Mouse (Mus musculus) bone marrow macrophage, adult 2 months (primary cell): ENCODE data around the gene Trip10. TPM values are rescaled to one million over a fixed set of nuclear protein-coding genes. Genes with fewer than 3 reads are reported as not detected.

Experiments used
- H3K27ac ChIP-seq: 2 replicates; pipeline ENCODE4 v1.5.1; 2012; ENCODE audit warnings: low read depth, low read length; ENCODE audit not compliant: insufficient read depth
- H3K4me1 ChIP-seq: 2 replicates; pipeline ENCODE4 v1.6.1; 2012; ENCODE audit warnings: low read length; ENCODE audit not compliant: control insufficient read depth, insufficient read depth
- H3K4me3 ChIP-seq: 2 replicates; pipeline ENCODE4 v1.5.1; 2012; ENCODE audit warnings: mild to moderate bottlenecking, low read length, moderate library complexity; ENCODE audit not compliant: insufficient read depth
- CTCF ChIP-seq: IDR thresholded peaks from 2 replicates; pipeline ENCODE4 v1.5.1; 2012; ENCODE audit warnings: low read depth, mild to moderate bottlenecking, low read length, moderate library complexity
- POLR2A ChIP-seq: IDR thresholded peaks from 2 replicates; pipeline ENCODE4 v1.6.1; 2012; ENCODE audit warnings: mild to moderate bottlenecking, low read depth, low read length, borderline replicate concordance
- polyA plus RNA-seq: library from polyadenylated mRNA; stranded (reverse); fragments of >200 nt; gene quantifications from 2 replicates; pipeline ENCODE4 v1.2.4, GENCODE M21; 2012; ENCODE audit not compliant: missing spikeins, insufficient read depth, insufficient read length

The Trip10 gene
- polyA plus RNA-seq, 1 experiment, result 24.6 TPM

DNA sequence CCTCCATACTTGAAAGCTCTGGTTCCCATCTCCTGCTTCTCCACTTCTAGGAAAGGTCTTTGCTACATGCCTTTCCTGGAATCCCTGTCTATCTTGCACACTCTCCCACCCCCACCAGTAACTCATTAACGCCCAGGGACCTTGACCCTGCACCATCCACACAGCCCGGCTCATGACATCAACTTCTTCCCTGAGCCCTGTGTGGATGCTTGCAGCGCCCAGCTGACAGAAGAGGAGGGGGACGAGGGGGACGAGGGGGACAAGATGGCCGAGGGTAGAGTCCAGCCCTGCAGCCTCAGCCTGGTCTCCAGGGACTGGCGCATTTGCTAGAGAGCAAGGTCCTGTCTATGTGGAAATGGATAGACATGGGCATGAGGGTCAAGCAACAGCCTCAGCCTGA lies 16.2 kb upstream of the Trip10 start:
- Histone ChIP-seq H3K4me1 (peaks cover 39% of the 10 kb centered on the region), H3K4me3 (no peak overlapping the region), H3K27ac (no peak overlapping the region)
- TF ChIP-seq CTCF, result no peak
- no peak for TF ChIP-seq POLR2A

DNA sequence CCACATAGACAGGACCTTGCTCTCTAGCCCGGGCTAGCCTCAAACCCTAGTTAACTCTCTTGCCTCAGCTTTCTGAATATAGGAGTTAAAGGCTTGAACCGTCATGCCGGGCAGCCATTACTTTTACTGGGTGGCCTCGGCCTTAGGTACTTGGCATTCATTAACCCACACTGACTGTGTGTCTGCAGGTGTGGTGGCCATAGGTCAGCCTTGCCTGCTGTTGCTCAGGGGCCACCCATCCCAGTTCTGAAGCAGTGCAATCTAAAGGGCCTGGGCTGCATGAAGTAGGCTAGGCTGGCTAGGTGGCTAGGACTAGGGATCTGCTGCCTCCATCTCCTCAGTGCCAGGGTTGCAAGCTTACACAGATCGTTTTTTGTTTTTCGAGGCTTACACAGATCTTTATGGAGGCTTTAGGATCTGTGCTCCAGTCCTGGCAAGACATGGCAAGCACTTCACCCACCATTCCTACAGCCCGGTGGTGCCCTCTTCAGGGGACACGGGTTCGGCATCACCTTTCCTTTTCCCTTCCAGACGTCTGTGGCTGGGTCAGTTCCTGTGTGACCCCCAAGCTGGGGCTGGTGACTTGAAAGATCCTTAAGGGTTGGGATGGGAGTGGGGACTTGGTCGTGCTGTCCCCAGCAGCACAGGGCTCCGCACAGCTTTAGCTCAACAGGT lies 14.9 kb upstream of the Trip10 start:
- Histone ChIP-seq H3K4me3 (no peak overlapping the region), H3K27ac (no peak overlapping the region), H3K4me1 (peaks cover 35% of the 10 kb centered on the region)
- no peak for TF ChIP-seq POLR2A
- no peak for TF ChIP-seq CTCF

DNA sequence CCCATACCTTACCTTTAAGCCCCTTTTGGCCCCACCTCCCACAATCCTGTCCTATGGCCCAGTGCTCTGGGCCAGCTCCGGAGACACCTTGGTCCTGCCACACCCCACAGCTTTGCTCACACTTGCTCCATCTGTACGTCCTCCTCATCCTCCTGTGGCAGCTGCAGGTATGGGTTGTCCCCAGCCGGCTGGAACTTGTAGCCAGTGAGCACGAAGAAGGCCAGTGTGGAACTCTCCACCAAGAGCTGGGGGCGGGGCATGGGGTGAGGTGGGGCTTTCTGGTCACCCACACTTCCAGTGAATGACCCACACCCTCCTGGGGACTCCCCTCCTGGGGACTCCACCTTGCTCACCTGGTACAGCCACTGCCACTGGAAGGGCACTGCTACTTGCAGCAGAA lies 13.5 kb upstream of the Trip10 start:
- no peak overlapping the region for H3K4me3 ChIP-seq

DNA sequence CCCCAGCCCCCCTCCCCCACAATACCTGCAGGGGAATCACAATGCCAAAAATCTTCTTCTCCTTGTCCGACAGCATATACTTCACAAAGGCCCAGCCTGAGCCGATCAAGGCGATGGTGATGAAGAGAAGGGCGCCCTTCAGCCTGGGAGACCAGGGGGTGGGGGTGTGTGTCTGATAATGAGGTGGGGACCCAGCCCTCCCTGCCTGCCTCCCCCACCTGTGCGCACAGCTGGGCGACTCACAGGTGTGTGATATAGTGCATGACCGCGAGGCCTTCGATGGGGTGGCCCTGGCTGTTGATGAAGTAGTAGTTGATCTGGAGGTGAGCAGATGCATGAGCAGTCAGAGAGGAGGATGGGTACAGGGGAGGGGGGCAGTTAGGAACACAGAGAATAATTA lies 12.1 kb upstream of the Trip10 start:
- no peak for TF ChIP-seq POLR2A
- TF ChIP-seq CTCF, result no peak
- H3K27ac ChIP-seq, result no peak overlapping the region
- peaks cover 10% of the 10 kb centered on the region for H3K4me1 ChIP-seq
- H3K4me3 ChIP-seq, result no peak overlapping the region

More for the DNA sequence above, 13.5 kb upstream of the Trip10 start:
- no peak overlapping the region for H3K27ac ChIP-seq
- H3K4me1 ChIP-seq, result peaks cover 23% of the 10 kb centered on the region
- TF ChIP-seq POLR2A (no peak), CTCF (no peak)

DNA sequence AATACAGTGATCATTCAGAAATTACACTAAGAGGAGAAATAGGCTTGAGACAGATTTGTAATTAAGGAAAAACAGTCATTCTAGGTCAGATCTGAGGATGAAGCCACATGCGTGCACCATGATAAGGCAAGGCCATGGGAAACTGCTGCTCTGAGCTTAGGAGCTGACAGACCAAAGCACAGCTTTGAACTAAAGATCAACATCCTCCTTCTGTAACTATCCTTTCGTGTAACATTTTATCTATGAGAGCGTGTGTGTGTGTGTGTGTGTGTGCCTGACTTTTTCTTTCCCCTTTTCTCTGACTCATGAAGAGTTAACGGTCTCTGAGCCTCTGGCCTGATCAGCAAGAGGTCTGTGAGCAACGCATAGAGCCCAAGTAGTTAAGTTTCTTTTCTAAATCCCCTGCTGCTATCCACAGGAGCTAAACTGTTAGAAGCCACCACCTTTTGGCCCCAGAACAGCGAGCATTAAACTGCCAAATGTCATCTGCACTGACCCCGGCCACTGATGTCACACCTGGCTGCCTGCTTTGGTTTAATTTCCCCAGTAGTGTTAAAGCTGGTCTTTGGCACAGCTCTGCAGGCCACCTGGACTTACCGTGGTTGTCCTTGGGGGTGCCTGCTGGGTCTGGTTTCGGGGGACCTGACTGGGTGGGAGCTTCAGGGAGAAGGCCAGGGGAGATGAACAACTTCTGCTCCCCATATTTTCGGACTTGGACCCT lies 5.4 kb upstream of the Trip10 start:
- H3K4me1 ChIP-seq, result peaks cover 13% of the 10 kb centered on the region
- no peak overlapping the region for H3K4me3 ChIP-seq
- TF ChIP-seq POLR2A (no peak), CTCF (no peak)
- no peak overlapping the region for H3K27ac ChIP-seq

DNA sequence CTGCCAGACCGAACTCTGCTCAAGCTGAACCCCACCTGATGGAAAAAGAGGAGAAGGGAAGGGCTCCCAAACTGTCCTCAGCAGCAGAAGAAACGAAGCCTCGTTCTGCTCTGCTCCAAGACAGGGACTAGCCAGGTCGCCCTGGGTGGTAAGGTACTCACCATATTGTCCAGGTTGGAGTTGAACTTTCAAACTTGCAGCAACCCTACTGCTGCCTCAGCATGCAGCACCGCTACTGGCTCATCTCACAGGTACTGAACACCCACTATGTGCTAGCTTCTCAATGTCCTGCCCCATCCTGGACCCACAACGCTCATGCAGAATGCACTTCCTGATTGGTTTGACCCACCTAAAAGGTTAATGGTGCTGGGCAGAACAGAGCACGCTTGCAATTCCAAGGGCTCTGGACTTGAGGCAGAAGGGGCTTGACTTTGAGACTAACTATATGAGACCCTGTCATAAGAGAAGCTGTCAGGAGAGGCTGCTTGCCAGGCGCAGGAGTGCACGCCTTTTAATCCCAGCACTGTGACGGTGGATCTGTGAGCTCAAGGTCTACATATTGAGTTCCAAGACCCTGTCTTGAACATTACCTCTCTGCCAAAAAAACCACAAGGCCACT lies 3.8 kb upstream of the Trip10 start:
- H3K4me1 ChIP-seq, result peaks cover 15% of the 10 kb centered on the region
- H3K4me3 ChIP-seq, result no peak overlapping the region
- TF ChIP-seq POLR2A (no peak), CTCF (no peak)
- H3K27ac ChIP-seq, result no peak overlapping the region

DNA sequence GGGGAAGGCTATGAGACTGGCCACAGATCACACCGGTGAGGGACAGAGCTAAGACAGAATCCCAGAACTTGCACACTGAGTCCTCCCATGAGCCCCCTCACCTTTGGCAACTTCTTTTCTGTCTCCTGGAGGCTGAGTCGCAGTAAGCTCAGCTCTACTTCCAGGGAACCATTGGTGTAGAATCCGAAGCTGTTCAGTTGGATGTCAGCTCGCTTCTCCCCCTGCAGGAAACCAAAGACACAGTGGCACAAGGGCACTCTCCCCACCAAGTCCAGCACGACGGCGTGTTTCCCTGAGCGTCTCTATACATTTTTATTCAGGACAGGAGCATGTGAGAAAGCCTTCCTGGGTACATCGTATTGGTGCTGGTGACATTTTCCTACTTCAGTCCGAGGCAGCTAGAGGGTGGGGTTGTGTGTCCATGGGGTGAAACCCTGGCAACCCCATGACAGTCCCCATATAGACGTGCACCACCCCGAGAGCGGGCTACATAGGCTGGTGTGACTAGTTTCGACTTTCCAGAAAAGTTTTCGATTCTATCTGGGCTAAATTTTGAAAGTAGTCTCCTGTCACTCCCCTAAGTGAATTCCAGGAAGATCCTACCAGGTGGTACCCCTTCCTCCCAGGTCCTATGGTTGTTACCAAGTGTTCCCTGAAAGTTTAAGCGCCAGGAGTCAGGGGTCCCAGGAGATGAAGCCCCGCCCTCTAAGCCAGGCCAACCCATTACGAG lies 2.4 kb upstream of the Trip10 start:
- peaks cover 15% of the 10 kb centered on the region for H3K4me1 ChIP-seq
- peak overlapping the region; percentile 77 for H3K4me3 ChIP-seq
- peak overlapping the region; percentile 37 for H3K27ac ChIP-seq
- TF ChIP-seq CTCF (no peak), POLR2A (no peak)

DNA sequence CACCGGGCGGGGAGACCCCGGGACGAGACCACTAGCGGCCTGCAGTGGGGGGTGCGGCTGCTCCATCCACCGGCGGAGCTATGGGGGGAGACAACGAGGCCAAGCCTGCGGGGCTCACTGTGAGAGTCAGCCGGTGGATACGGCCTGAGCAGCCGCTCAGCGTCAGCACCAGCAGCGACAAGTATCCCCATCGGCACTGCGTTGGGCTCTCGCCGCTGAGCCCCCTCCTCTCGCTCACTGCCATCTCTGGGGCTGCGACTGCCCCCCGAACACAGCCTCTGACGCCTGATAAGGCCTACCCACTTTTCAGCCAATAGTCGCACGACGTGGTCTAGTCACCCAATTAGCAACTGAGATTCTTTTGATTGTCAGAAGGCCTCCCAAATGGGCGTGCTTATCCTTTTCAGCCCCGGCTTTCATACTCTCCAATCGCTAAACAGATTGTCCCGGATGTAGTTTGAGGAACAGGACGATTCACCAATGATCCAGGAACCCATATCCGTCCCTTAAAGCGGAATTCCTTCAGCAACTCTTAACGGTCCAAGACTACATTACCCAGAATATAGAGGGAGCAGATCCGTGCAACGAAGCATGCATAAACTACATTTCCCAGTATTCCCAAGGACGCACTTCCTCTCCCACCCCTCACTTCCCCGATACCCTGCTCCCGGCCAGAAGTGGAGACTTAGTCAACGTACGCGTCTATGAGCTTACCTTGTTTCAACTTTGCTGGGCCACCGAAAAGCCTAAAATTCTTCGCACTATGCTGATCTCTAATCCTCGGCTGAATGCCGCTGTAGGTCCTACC lies 1.7 kb upstream of the Trip10 start:
- peak overlapping the region; percentile 64 for H3K27ac ChIP-seq
- H3K4me3 ChIP-seq, result peak overlapping the region; percentile 77
- TF ChIP-seq POLR2A, result no peak
- no peak for TF ChIP-seq CTCF
- peaks cover 15% of the 10 kb centered on the region for H3K4me1 ChIP-seq

DNA sequence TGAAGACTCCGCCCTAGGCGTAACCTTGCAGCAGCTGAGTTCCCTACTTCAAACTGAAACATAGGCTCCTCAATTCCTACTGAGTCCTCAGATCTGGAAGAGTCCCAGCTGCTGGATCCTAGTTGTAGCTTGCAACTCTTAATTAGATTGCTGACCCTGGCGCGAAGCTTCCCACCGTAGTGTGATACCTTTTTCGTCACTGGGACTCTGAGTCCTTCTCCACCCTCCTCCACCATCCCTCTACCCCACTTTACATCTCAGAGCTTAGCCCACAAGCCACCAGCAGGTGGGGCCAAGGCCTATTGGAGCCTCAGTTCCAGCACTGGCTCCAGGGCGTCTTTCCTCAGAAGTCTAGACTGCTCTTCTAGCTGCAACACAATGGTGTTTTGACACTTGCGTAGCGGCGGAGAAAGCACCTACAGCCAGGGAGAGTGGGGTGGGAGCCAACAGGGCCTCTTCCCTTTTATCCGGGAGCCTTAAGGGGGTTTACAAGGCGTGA lies 1.0 kb upstream of the Trip10 start, which contains the start of gene Gpr108:
TSS of gene Gpr108 (minus strand) at position 246 of the 499 bp plus-strand sequence.
- TF ChIP-seq CTCF, result peak; percentile 42
- TF ChIP-seq POLR2A, result no peak
- peak within 1 kb of the TSS; percentile 64 for H3K27ac ChIP-seq
- peak within 1 kb of the TSS; percentile 96 for H3K4me3 ChIP-seq
- H3K4me1 ChIP-seq, result peaks cover 15% of the 10 kb centered on the region
